Mouse (Mus musculus): ENCODE measurements around the gene Polr2b. TPM values are rescaled to one million over a fixed set of nuclear protein-coding genes. Genes with fewer than 3 reads are reported as not detected.
A peak's percentile ranks its signal among the peaks of the same experiment; 100 is the strongest.

The Polr2b gene
- 73.2 and 74.6 TPM in 2 replicates for polyA plus RNA-seq (2014; fragmentation: Nextera tagmentation; extraction: Ambion mirVana)

GRCm38 (mm10) chr5:77309924-77310772, at the start of gene Polr2b, which contains the start of gene Noa1:
Gene Polr2b (plus strand): TSS chr5:77310147.
Gene Noa1 (minus strand): TSS chr5:77310084.
- Histone ChIP-seq H3K4me1 (ENCODE audit: insufficient read depth) (peaks cover 14% of the 10 kb centered on the region), H3K27ac (ENCODE audit: low read depth) (peak within 1 kb of the TSS; percentile 93), H3K9me3 (ENCODE audit: low read depth, low read length) (no peaks in the 10 kb centered on the region), H3K27me3 (ENCODE audit: insufficient read depth, low read length) (no peaks in the 10 kb centered on the region), H3K36me3 (ENCODE audit: insufficient read depth) (peaks cover 40% of the 10 kb centered on the region), H3K4me2 (peak within 1 kb of the TSS; percentile 97), H3K9ac (peak within 1 kb of the TSS; percentile 89), H3K4me3 (ENCODE audit: low read depth, low read length) (peak within 1 kb of the TSS; percentile 87)
- DNase-seq (peak; percentile 100), ATAC-seq (ENCODE audit: insufficient read depth) (peak; percentile 96)
- under 1% methylated on average over 85 of the region's 85 CpGs for WGBS
- TF ChIP-seq CTCF (IDR thresholded peaks at IDR 0.05; ENCODE audit: low read depth), result no peak

GRCm38 (mm10) chr5:77261137-77261536, 48.8 kb upstream of the Polr2b start:
- Histone ChIP-seq H3K27me3 (ENCODE audit: insufficient read depth, low read length) (no peaks in the 10 kb centered on the region), H3K4me1 (ENCODE audit: insufficient read depth) (no peaks in the 10 kb centered on the region), H3K4me2 (no peak overlapping the region), H3K36me3 (ENCODE audit: insufficient read depth) (no peaks in the 10 kb centered on the region), H3K4me3 (ENCODE audit: low read depth, low read length) (no peak overlapping the region), H3K27ac (ENCODE audit: low read depth) (no peak overlapping the region), H3K9ac (no peak overlapping the region), H3K9me3 (ENCODE audit: low read depth, low read length) (no peaks in the 10 kb centered on the region)
- WGBS, result 79% methylated on average over 4 of the region's 4 CpGs
- no peak for TF ChIP-seq CTCF (IDR thresholded peaks at IDR 0.05; ENCODE audit: low read depth)
- no peak for DNase-seq
- ATAC-seq (ENCODE audit: insufficient read depth), result no peak

- H3K4me3 ChIP-seq (ENCODE audit: low read depth, low read length), result no peak overlapping the region
- H3K9ac ChIP-seq, result no peak overlapping the region
- 78% methylated on average over 5 of the region's 5 CpGs for WGBS
- no peak overlapping the region for H3K4me2 ChIP-seq
- no peaks in the 10 kb centered on the region for H3K9me3 ChIP-seq (ENCODE audit: low read depth, low read length)
- no peak overlapping the region for H3K27ac ChIP-seq (ENCODE audit: low read depth)
- H3K36me3 ChIP-seq (ENCODE audit: insufficient read depth), result no peaks in the 10 kb centered on the region
- ATAC-seq (ENCODE audit: insufficient read depth), result no peak
- no peaks in the 10 kb centered on the region for H3K4me1 ChIP-seq (ENCODE audit: insufficient read depth)
- DNase-seq, result no peak
- no peak for TF ChIP-seq CTCF (IDR thresholded peaks at IDR 0.05; ENCODE audit: low read depth)
- H3K27me3 ChIP-seq (ENCODE audit: insufficient read depth, low read length), result no peaks in the 10 kb centered on the region
These were observed 47.8 kb upstream of the Polr2b start for GRCm38 (mm10) chr5:77262105-77262504.

GRCm38 (mm10) chr5:77265081-77265670, 44.8 kb upstream of the Polr2b start, which contains the start of gene Rest:
Gene Rest (plus strand): TSS chr5:77265491.
- peak; percentile 92 for ATAC-seq (ENCODE audit: insufficient read depth)
- H3K9ac ChIP-seq, result peak within 1 kb of the TSS; percentile 94
- H3K36me3 ChIP-seq (ENCODE audit: insufficient read depth), result peaks cover 24% of the 10 kb centered on the region
- peak within 1 kb of the TSS; percentile 94 for H3K4me3 ChIP-seq (ENCODE audit: low read depth, low read length)
- no peaks in the 10 kb centered on the region for H3K27me3 ChIP-seq (ENCODE audit: insufficient read depth, low read length)
- peak within 1 kb of the TSS; percentile 77 for H3K4me2 ChIP-seq
- DNase-seq, result peak; percentile 89
- H3K4me1 ChIP-seq (ENCODE audit: insufficient read depth), result peaks cover 6% of the 10 kb centered on the region; the same call in 1 of the 2 replicates
- no peaks in the 10 kb centered on the region for H3K9me3 ChIP-seq (ENCODE audit: low read depth, low read length)
- WGBS, result under 1% methylated on average over 65 of the region's 78 CpGs
- TF ChIP-seq CTCF (IDR thresholded peaks at IDR 0.05; ENCODE audit: low read depth), result no peak
- H3K27ac ChIP-seq (ENCODE audit: low read depth), result peak within 1 kb of the TSS; percentile 99

- Histone ChIP-seq H3K9ac (peak overlapping the region; percentile 94), H3K4me2 (peak overlapping the region; percentile 77), H3K4me3 (ENCODE audit: low read depth, low read length) (peak overlapping the region; percentile 94), H3K36me3 (ENCODE audit: insufficient read depth) (peaks cover 29% of the 10 kb centered on the region), H3K27me3 (ENCODE audit: insufficient read depth, low read length) (no peaks in the 10 kb centered on the region), H3K27ac (ENCODE audit: low read depth) (peak overlapping the region; percentile 99), H3K9me3 (ENCODE audit: low read depth, low read length) (no peaks in the 10 kb centered on the region), H3K4me1 (ENCODE audit: insufficient read depth) (peaks cover 6% of the 10 kb centered on the region; the same call in 1 of the 2 replicates)
- DNase-seq (peak; percentile 84), ATAC-seq (ENCODE audit: insufficient read depth) (peak; percentile 93)
- no peak for TF ChIP-seq CTCF (IDR thresholded peaks at IDR 0.05; ENCODE audit: low read depth)
- under 1% methylated on average over 41 of the region's 53 CpGs for WGBS
These were observed 44.3 kb upstream of the Polr2b start for GRCm38 (mm10) chr5:77265671-77266065.

GRCm38 (mm10) chr5:77266066-77266885, 43.7 kb upstream of the Polr2b start:
- H3K4me3 ChIP-seq (ENCODE audit: low read depth, low read length), result peak overlapping the region; percentile 94
- ATAC-seq (ENCODE audit: insufficient read depth) (peak; percentile 64), DNase-seq (peak; percentile 80)
- no peaks in the 10 kb centered on the region for H3K9me3 ChIP-seq (ENCODE audit: low read depth, low read length)
- H3K36me3 ChIP-seq (ENCODE audit: insufficient read depth), result peaks cover 35% of the 10 kb centered on the region
- peak overlapping the region; percentile 77 for H3K4me2 ChIP-seq
- H3K4me1 ChIP-seq (ENCODE audit: insufficient read depth), result peaks cover 6% of the 10 kb centered on the region; the same call in 1 of the 2 replicates
- no peak for TF ChIP-seq CTCF (IDR thresholded peaks at IDR 0.05; ENCODE audit: low read depth)
- peak overlapping the region; percentile 99 for H3K27ac ChIP-seq (ENCODE audit: low read depth)
- H3K27me3 ChIP-seq (ENCODE audit: insufficient read depth, low read length), result no peaks in the 10 kb centered on the region
- H3K9ac ChIP-seq, result peak overlapping the region; percentile 94
- under 1% methylated on average over 63 of the region's 87 CpGs for WGBS
